Mouse (Mus musculus): Measurements from ENCODE around the gene Ube2g1. TPM values are rescaled to one million over a fixed set of nuclear protein-coding genes. Genes with fewer than 3 reads are reported as not detected.

The Ube2g1 gene
- polyA plus RNA-seq, 1 experiment from 2014 or later, result 62.9 TPM

GRCm38 (mm10) chr11:72615931-72616330 lies 8.8 kb downstream of the Ube2g1 start:
- Histone ChIP-seq H3K27ac (ENCODE audit: low read depth) (no peak overlapping the region), H3K4me3 (ENCODE audit: low read depth, low read length) (no peak overlapping the region), H3K4me1 (replicated peaks; ENCODE audit: control insufficient read depth, insufficient read depth, low read length) (no peaks in the 10 kb centered on the region), H3K27me3 (replicated peaks; ENCODE audit: control insufficient read depth, insufficient read depth, low read length) (no peaks in the 10 kb centered on the region), H3K9ac (ENCODE audit: low read length) (no peak overlapping the region), H3K9me3 (ENCODE audit: control insufficient read depth, low read length) (no peaks in the 10 kb centered on the region), H3K4me2 (ENCODE audit: low read length) (no peak overlapping the region), H3K36me3 (ENCODE audit: control insufficient read depth, insufficient read depth, low read length) (no peaks in the 10 kb centered on the region)
- ATAC-seq (replicated peaks; ENCODE audit: low FRiP score, low TSS enrichment, low read depth), result no peak
- DNase-seq (ENCODE audit: low spot score), result no peak
- WGBS, result 80% methylated on average over 4 of the region's 4 CpGs

GRCm38 (mm10) chr11:72618476-72618875 lies 11.4 kb downstream of the Ube2g1 start:
- Histone ChIP-seq H3K36me3 (ENCODE audit: control insufficient read depth, insufficient read depth, low read length) (no peaks in the 10 kb centered on the region), H3K9me3 (ENCODE audit: control insufficient read depth, low read length) (no peaks in the 10 kb centered on the region), H3K27me3 (replicated peaks; ENCODE audit: control insufficient read depth, insufficient read depth, low read length) (no peaks in the 10 kb centered on the region), H3K4me1 (replicated peaks; ENCODE audit: control insufficient read depth, insufficient read depth, low read length) (no peaks in the 10 kb centered on the region), H3K9ac (ENCODE audit: low read length) (no peak overlapping the region), H3K4me2 (ENCODE audit: low read length) (no peak overlapping the region), H3K4me3 (ENCODE audit: low read depth, low read length) (no peak overlapping the region), H3K27ac (ENCODE audit: low read depth) (no peak overlapping the region)
- DNase-seq (ENCODE audit: low spot score), result no peak
- ATAC-seq (replicated peaks; ENCODE audit: low FRiP score, low TSS enrichment, low read depth), result no peak
- 95% methylated on average over 1 of the region's 1 CpGs for WGBS

- H3K4me2 ChIP-seq (ENCODE audit: low read length), result no peak overlapping the region
- no peak overlapping the region for H3K4me3 ChIP-seq (ENCODE audit: low read depth, low read length)
- no peaks in the 10 kb centered on the region for H3K4me1 ChIP-seq (replicated peaks; ENCODE audit: control insufficient read depth, insufficient read depth, low read length)
- 67% methylated on average over 4 of the region's 4 CpGs for WGBS
- no peak overlapping the region for H3K27ac ChIP-seq (ENCODE audit: low read depth)
- ATAC-seq (replicated peaks; ENCODE audit: low FRiP score, low TSS enrichment, low read depth), result no peak
- no peaks in the 10 kb centered on the region for H3K36me3 ChIP-seq (ENCODE audit: control insufficient read depth, insufficient read depth, low read length)
- no peaks in the 10 kb centered on the region for H3K27me3 ChIP-seq (replicated peaks; ENCODE audit: control insufficient read depth, insufficient read depth, low read length)
- no peak overlapping the region for H3K9ac ChIP-seq (ENCODE audit: low read length)
- DNase-seq (ENCODE audit: low spot score), result no peak
- no peaks in the 10 kb centered on the region for H3K9me3 ChIP-seq (ENCODE audit: control insufficient read depth, low read length)
Measured at GRCm38 (mm10) chr11:72642730-72643129, 35.6 kb downstream of the Ube2g1 start.

GRCm38 (mm10) chr11:72645386-72645785 lies 38.3 kb downstream of the Ube2g1 start:
- Histone ChIP-seq H3K27ac (ENCODE audit: low read depth) (no peak overlapping the region), H3K4me1 (replicated peaks; ENCODE audit: control insufficient read depth, insufficient read depth, low read length) (no peaks in the 10 kb centered on the region), H3K4me3 (ENCODE audit: low read depth, low read length) (no peak overlapping the region), H3K4me2 (ENCODE audit: low read length) (no peak overlapping the region), H3K27me3 (replicated peaks; ENCODE audit: control insufficient read depth, insufficient read depth, low read length) (no peaks in the 10 kb centered on the region), H3K9ac (ENCODE audit: low read length) (no peak overlapping the region), H3K36me3 (ENCODE audit: control insufficient read depth, insufficient read depth, low read length) (no peaks in the 10 kb centered on the region), H3K9me3 (ENCODE audit: control insufficient read depth, low read length) (no peaks in the 10 kb centered on the region)
- DNase-seq (ENCODE audit: low spot score) (no peak), ATAC-seq (replicated peaks; ENCODE audit: low FRiP score, low TSS enrichment, low read depth) (no peak)
- WGBS, result 67% methylated on average over 5 of the region's 5 CpGs

- Histone ChIP-seq H3K9ac (ENCODE audit: low read length) (no peak overlapping the region), H3K4me1 (replicated peaks; ENCODE audit: control insufficient read depth, insufficient read depth, low read length) (no peaks in the 10 kb centered on the region), H3K27me3 (replicated peaks; ENCODE audit: control insufficient read depth, insufficient read depth, low read length) (no peaks in the 10 kb centered on the region), H3K4me2 (ENCODE audit: low read length) (no peak overlapping the region), H3K9me3 (ENCODE audit: control insufficient read depth, low read length) (no peaks in the 10 kb centered on the region), H3K36me3 (ENCODE audit: control insufficient read depth, insufficient read depth, low read length) (no peaks in the 10 kb centered on the region), H3K4me3 (ENCODE audit: low read depth, low read length) (no peak overlapping the region), H3K27ac (ENCODE audit: low read depth) (no peak overlapping the region)
- DNase-seq (ENCODE audit: low spot score) (no peak), ATAC-seq (replicated peaks; ENCODE audit: low FRiP score, low TSS enrichment, low read depth) (no peak)
- 84% methylated on average over 2 of the region's 2 CpGs for WGBS
Measured at GRCm38 (mm10) chr11:72650347-72650746, 43.3 kb downstream of the Ube2g1 start.

- H3K4me2 ChIP-seq (ENCODE audit: low read length), result no peak overlapping the region
- ATAC-seq (replicated peaks; ENCODE audit: low FRiP score, low TSS enrichment, low read depth) (no peak), DNase-seq (ENCODE audit: low spot score) (no peak)
- H3K36me3 ChIP-seq (ENCODE audit: control insufficient read depth, insufficient read depth, low read length), result 0 out of 2 replicates have a peak, but pooled peaks cover 5% of the 10 kb centered on the region
- no peak overlapping the region for H3K27ac ChIP-seq (ENCODE audit: low read depth)
- H3K27me3 ChIP-seq (replicated peaks; ENCODE audit: control insufficient read depth, insufficient read depth, low read length), result no peaks in the 10 kb centered on the region
- no peaks in the 10 kb centered on the region for H3K4me1 ChIP-seq (replicated peaks; ENCODE audit: control insufficient read depth, insufficient read depth, low read length)
- no peak overlapping the region for H3K4me3 ChIP-seq (ENCODE audit: low read depth, low read length)
- H3K9ac ChIP-seq (ENCODE audit: low read length), result no peak overlapping the region
- no peaks in the 10 kb centered on the region for H3K9me3 ChIP-seq (ENCODE audit: control insufficient read depth, low read length)
Measured at GRCm38 (mm10) chr11:72659918-72660317, 52.8 kb downstream of the Ube2g1 start.

GRCm38 (mm10) chr11:72660359-72660758 lies 53.3 kb downstream of the Ube2g1 start:
- DNase-seq (ENCODE audit: low spot score) (no peak), ATAC-seq (replicated peaks; ENCODE audit: low FRiP score, low TSS enrichment, low read depth) (no peak)
- no peaks in the 10 kb centered on the region for H3K9me3 ChIP-seq (ENCODE audit: control insufficient read depth, low read length)
- no peak overlapping the region for H3K27ac ChIP-seq (ENCODE audit: low read depth)
- no peaks in the 10 kb centered on the region for H3K27me3 ChIP-seq (replicated peaks; ENCODE audit: control insufficient read depth, insufficient read depth, low read length)
- H3K36me3 ChIP-seq (ENCODE audit: control insufficient read depth, insufficient read depth, low read length), result 0 out of 2 replicates have a peak, but pooled peaks cover 5% of the 10 kb centered on the region
- H3K4me1 ChIP-seq (replicated peaks; ENCODE audit: control insufficient read depth, insufficient read depth, low read length), result no peaks in the 10 kb centered on the region
- 97% methylated on average over 1 of the region's 1 CpGs for WGBS
- H3K9ac ChIP-seq (ENCODE audit: low read length), result no peak overlapping the region
- H3K4me2 ChIP-seq (ENCODE audit: low read length), result no peak overlapping the region
- H3K4me3 ChIP-seq (ENCODE audit: low read depth, low read length), result no peak overlapping the region

- no peak for DNase-seq (ENCODE audit: low spot score)
- Histone ChIP-seq H3K36me3 (ENCODE audit: control insufficient read depth, insufficient read depth, low read length) (0 out of 2 replicates have a peak, but pooled peaks cover 5% of the 10 kb centered on the region), H3K9me3 (ENCODE audit: control insufficient read depth, low read length) (no peaks in the 10 kb centered on the region), H3K4me1 (replicated peaks; ENCODE audit: control insufficient read depth, insufficient read depth, low read length) (no peaks in the 10 kb centered on the region), H3K4me3 (ENCODE audit: low read depth, low read length) (no peak overlapping the region), H3K27ac (ENCODE audit: low read depth) (no peak overlapping the region), H3K27me3 (replicated peaks; ENCODE audit: control insufficient read depth, insufficient read depth, low read length) (no peaks in the 10 kb centered on the region), H3K4me2 (ENCODE audit: low read length) (no peak overlapping the region), H3K9ac (ENCODE audit: low read length) (no peak overlapping the region)
- 81% methylated on average over 4 of the region's 4 CpGs for WGBS
- no peak for ATAC-seq (replicated peaks; ENCODE audit: low FRiP score, low TSS enrichment, low read depth)
Measured at GRCm38 (mm10) chr11:72664641-72665040, 57.6 kb downstream of the Ube2g1 start.

GRCm38 (mm10) chr11:72670634-72671033 lies 63.6 kb downstream of the Ube2g1 start:
- H3K27me3 ChIP-seq (replicated peaks; ENCODE audit: control insufficient read depth, insufficient read depth, low read length), result no peaks in the 10 kb centered on the region
- no peak overlapping the region for H3K4me3 ChIP-seq (ENCODE audit: low read depth, low read length)
- no peak overlapping the region for H3K27ac ChIP-seq (ENCODE audit: low read depth)
- DNase-seq (ENCODE audit: low spot score) (no peak), ATAC-seq (replicated peaks; ENCODE audit: low FRiP score, low TSS enrichment, low read depth) (no peak)
- no peaks in the 10 kb centered on the region for H3K4me1 ChIP-seq (replicated peaks; ENCODE audit: control insufficient read depth, insufficient read depth, low read length)
- 0 out of 2 replicates have a peak, but pooled peaks cover 5% of the 10 kb centered on the region for H3K36me3 ChIP-seq (ENCODE audit: control insufficient read depth, insufficient read depth, low read length)
- no peaks in the 10 kb centered on the region for H3K9me3 ChIP-seq (ENCODE audit: control insufficient read depth, low read length)
- no peak overlapping the region for H3K4me2 ChIP-seq (ENCODE audit: low read length)
- H3K9ac ChIP-seq (ENCODE audit: low read length), result no peak overlapping the region

All from intestine, embryonic 14.5 days (tissue).